ENCODE assay signal across 10 mouse cellular contexts in the genomic region with DNA sequence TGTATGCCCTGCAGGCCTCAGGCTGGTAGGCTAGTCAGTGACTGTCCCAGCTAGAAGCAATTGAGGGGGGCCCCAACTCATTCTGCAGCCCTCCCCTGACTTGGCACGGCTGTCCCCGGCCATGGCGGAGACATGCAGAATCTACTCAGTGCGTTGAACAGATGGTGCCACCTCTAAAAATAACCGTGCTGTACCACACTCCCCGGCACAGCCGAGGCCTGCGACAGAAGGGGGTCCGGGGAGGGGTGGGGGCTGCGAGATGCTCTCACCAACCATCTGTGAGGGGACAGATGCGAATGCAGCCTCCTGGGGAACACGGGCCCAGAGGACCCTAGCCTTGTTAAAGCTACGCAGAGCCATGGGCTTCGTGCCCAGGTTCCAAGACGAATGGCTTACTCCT.
DNase-seq lines count a peak whose midpoint lies in the region; ATAC-seq lines count a peak whose summit lies in the region.
"Had no signal": no experiment of that assay in that cellular context is flagged by ENCODE, and none has a peak within 500 bp of the region (broad histone marks: within the 10 kb centered on the region; RNA-seq: fewer than 3 reads in every experiment).

No protein-coding gene starts in this region.

- 43% methylated on average over 15 of the region's 15 CpGs for WGBS in forebrain, embryonic 16.5 days
- 35% methylated on average over 15 of the region's 15 CpGs for WGBS in neural tube, embryonic 15.5 days
- 85% methylated on average over 15 of the region's 15 CpGs for WGBS in kidney, embryonic 16.5 days

- H3K4me2 ChIP-seq in forebrain, embryonic 16.5 days (ENCODE audit: low read length): no peak overlapping the region
- no peak overlapping the region for H3K4me2 ChIP-seq in neural tube, embryonic 15.5 days
- H3K4me2 ChIP-seq in kidney, embryonic 16.5 days (replicated peaks; ENCODE audit: low read depth, low read length): no peak overlapping the region

- intact Hi-C loops in heart, postnatal 25 days (cut with DNase I): no loop called here

- no peaks in the 10 kb centered on the region for H3K36me3 ChIP-seq in forebrain, embryonic 16.5 days (ENCODE audit: control insufficient read depth, insufficient read depth)
- H3K36me3 ChIP-seq in neural tube, embryonic 15.5 days: no peaks in the 10 kb centered on the region
- no peaks in the 10 kb centered on the region for H3K36me3 ChIP-seq in kidney, embryonic 16.5 days (ENCODE audit: insufficient read depth, low read length)

- no peaks in the 10 kb centered on the region for H3K9me3 ChIP-seq in forebrain, embryonic 16.5 days (ENCODE audit: control insufficient read depth, low read length)
- no peaks in the 10 kb centered on the region for H3K9me3 ChIP-seq in neural tube, embryonic 15.5 days (replicated peaks)
- no peaks in the 10 kb centered on the region for H3K9me3 ChIP-seq in kidney, embryonic 16.5 days (ENCODE audit: low read length)

- no peak overlapping the region for H3K9ac ChIP-seq in forebrain, embryonic 16.5 days (replicated peaks; ENCODE audit: low read depth, low read length)
- no peak overlapping the region for H3K9ac ChIP-seq in neural tube, embryonic 15.5 days (replicated peaks)
- H3K9ac ChIP-seq in kidney, embryonic 16.5 days (replicated peaks; ENCODE audit: low read length): no peak overlapping the region

- peak; percentile 90 for DNase-seq in cerebellum, adult 8-10 months
- DNase-seq in layer of hippocampus, adult 9-10 months (ENCODE audit: low spot score): peak; percentile 40
- DNase-seq in adrenal gland, postnatal 25 days: no peak
- DNase-seq in heart, postnatal 25 days (ENCODE audit: low spot score): no peak
- no peak for DNase-seq in adipocyte (ENCODE audit: low spot score)
- DNase-seq: kidney, postnatal 4 days had no signal

- ATAC-seq in forebrain, embryonic 16.5 days: peak; percentile 83
- ATAC-seq in neural tube, embryonic 15.5 days (ENCODE audit: low FRiP score): peak; percentile 25; the same call in 1 of the 2 replicates
- ATAC-seq in kidney, embryonic 16.5 days (ENCODE audit: low FRiP score, low TSS enrichment): no peak

- H3K4me3 ChIP-seq in forebrain, embryonic 16.5 days (replicated peaks; ENCODE audit: low read length): no peak overlapping the region
- no peak overlapping the region for H3K4me3 ChIP-seq in neural tube, embryonic 15.5 days (replicated peaks)
- no peak overlapping the region for H3K4me3 ChIP-seq in kidney, embryonic 16.5 days (ENCODE audit: low read length)

- peak overlapping the region; percentile 80 for H3K27ac ChIP-seq in forebrain, embryonic 16.5 days (ENCODE audit: low read length)
- no peak overlapping the region for H3K27ac ChIP-seq in neural tube, embryonic 15.5 days (replicated peaks)
- no peak overlapping the region for H3K27ac ChIP-seq in kidney, embryonic 16.5 days (ENCODE audit: low read length)
- H3K27ac ChIP-seq: macrophage had no signal

- H3K27me3 ChIP-seq in forebrain, embryonic 16.5 days (replicated peaks; ENCODE audit: control insufficient read depth, insufficient read depth, low read length): no peaks in the 10 kb centered on the region
- no peaks in the 10 kb centered on the region for H3K27me3 ChIP-seq in neural tube, embryonic 15.5 days (replicated peaks)
- no peaks in the 10 kb centered on the region for H3K27me3 ChIP-seq in kidney, embryonic 16.5 days (ENCODE audit: insufficient read depth, low read length)

- H3K4me1 ChIP-seq in forebrain, embryonic 16.5 days (replicated peaks; ENCODE audit: control insufficient read depth, insufficient read depth, low read length): peaks cover 61% of the 10 kb centered on the region
- H3K4me1 ChIP-seq in neural tube, embryonic 15.5 days: peaks cover 42% of the 10 kb centered on the region
- no peaks in the 10 kb centered on the region for H3K4me1 ChIP-seq in kidney, embryonic 16.5 days (ENCODE audit: insufficient read depth, low read length)

Comparison
In these comparisons a context has a peak if more than half of its experiments do, and no peak if none do; other contexts are left out.
1. DNase-seq: peak in cerebellum, adult 8-10 months (single experiment) and layer of hippocampus, adult 9-10 months (single experiment); none in adrenal gland, postnatal 25 days (single experiment), heart, postnatal 25 days (single experiment) and adipocyte (single experiment).